Mouse (Mus musculus): Measurements from ENCODE around the gene Gpr156.

DNA sequence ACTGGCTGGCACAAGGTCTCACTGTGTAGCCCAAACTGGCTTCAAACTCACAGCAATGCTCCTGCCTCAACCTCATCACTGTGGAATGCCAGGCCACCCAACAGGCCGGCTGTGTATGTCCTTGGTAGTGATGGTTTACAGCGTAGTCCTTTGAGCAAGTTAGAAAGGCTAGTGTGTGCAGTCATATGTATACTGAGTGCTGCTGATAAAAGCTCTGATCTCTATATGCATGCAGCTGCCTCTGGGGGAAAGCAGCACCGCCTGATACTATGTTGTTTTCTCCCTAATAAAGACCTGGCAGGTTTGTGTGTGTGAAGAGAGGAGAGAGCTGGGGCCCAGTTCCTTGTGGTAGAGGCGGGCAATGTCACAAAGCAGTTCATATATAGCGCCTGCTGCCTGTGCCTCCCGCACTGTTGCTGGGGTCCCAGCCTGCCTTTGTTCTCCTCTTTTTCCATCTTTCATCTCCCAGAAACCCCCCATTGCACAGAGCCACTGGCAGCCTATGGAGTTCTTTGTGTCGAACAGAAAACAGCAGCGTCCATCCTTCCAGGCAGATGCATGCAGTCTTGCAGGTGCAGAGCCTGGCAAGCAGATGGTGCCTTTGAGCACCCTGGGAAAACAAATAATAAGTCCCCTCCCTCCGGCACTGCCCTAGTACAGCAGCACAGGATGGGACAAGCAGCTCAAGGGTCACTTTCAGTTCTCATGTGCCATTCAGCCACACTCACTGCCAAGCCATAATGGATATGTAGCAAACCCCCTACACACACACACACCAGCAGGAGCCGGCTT lies 74.5 kb downstream of the Gpr156 start:
- TF ChIP-seq CTCF (IDR thresholded peaks at IDR 0.05) (peak; percentile 62), EP300 (IDR thresholded peaks at IDR 0.05) (no peak)

All from lung, postnatal 0 days (tissue).